Mouse (Mus musculus) hindbrain, embryonic 10.5 days (tissue): ENCODE measurements around the gene Akt2. TPM values are rescaled to one million over a fixed set of nuclear protein-coding genes. Genes with fewer than 3 reads are reported as not detected.

Experiments
- DNase-seq: peaks from one replicate; pipeline ENCODE4 v3.0.0-alpha.2; 2017; ENCODE audit warnings: low spot score
- H3K27ac ChIP-seq: fragments of 300-500 bp; sonication (generic); 2 replicates; pipeline ENCODE4 v1.5.1; 2016; ENCODE audit warnings: mild to moderate bottlenecking, moderate library complexity
- H3K27me3 ChIP-seq: fragments of 300-500 bp; sonication (generic); 2 replicates; pipeline ENCODE4 v1.6.1; 2016; ENCODE audit warnings: mild to moderate bottlenecking; ENCODE audit not compliant: poor library complexity, insufficient read depth, severe bottlenecking
- H3K36me3 ChIP-seq: fragments of 300-500 bp; sonication (generic); 2 replicates; pipeline ENCODE4 v1.6.1; 2016; ENCODE audit warnings: mild to moderate bottlenecking, moderate library complexity
- H3K4me1 ChIP-seq: fragments of 300-500 bp; sonication (generic); replicated peaks from 2 replicates; pipeline ENCODE4 v1.6.1; 2016; ENCODE audit warnings: mild to moderate bottlenecking
- H3K4me3 ChIP-seq: fragments of 300-500 bp; sonication (generic); 2 replicates; pipeline ENCODE4 v1.5.1; 2016; ENCODE audit warnings: mild to moderate bottlenecking, moderate library complexity
- H3K9me3 ChIP-seq: fragments of 300-500 bp; sonication (generic); 2 replicates; pipeline ENCODE4 v1.6.1; 2016; ENCODE audit warnings: mild to moderate bottlenecking, moderate library complexity
- WGBS: fragments of 180-500 bp; shearing (Covaris S2); methylation state at CpG from one replicate; pipeline ENCODE4 v1.1.7; 2016; 5-methylcytosine and 5-hydroxymethylcytosine counted together
- polyA plus RNA-seq: library from polyadenylated mRNA; unstranded; fragments of >200 nt; fragmentation: Nextera tagmentation; extraction: Ambion mirVana; gene quantifications from 2 replicates; pipeline ENCODE4 v1.2.1, GENCODE M21; 2016

The Akt2 gene
- polyA plus RNA-seq, 1 experiment from 2014 or later: 89.0 TPM

GRCm38 (mm10) chr7:27569580-27570224, 21.6 kb upstream of the Akt2 start:
- 91% methylated on average over 5 of the region's 5 CpGs for WGBS
- DNase-seq: no peak
- peaks cover 90% of the 10 kb centered on the region for H3K36me3 ChIP-seq

GRCm38 (mm10) chr7:27572133-27572532, 19.2 kb upstream of the Akt2 start:
- 96% methylated on average over 4 of the region's 4 CpGs for WGBS
- Histone ChIP-seq H3K9me3 (no peaks in the 10 kb centered on the region), H3K36me3 (peaks cover 91% of the 10 kb centered on the region), H3K27me3 (no peaks in the 10 kb centered on the region), H3K27ac (no peak overlapping the region), H3K4me3 (no peak overlapping the region), H3K4me1 (no peaks in the 10 kb centered on the region)
- DNase-seq: no peak

More at GRCm38 (mm10) chr7:27569580-27570224, 21.6 kb upstream of the Akt2 start:
- no peak overlapping the region for H3K27ac ChIP-seq
- H3K4me3 ChIP-seq: no peak overlapping the region
- H3K4me1 ChIP-seq: no peaks in the 10 kb centered on the region
- no peaks in the 10 kb centered on the region for H3K27me3 ChIP-seq
- H3K9me3 ChIP-seq: no peaks in the 10 kb centered on the region

- Histone ChIP-seq H3K36me3 (peaks cover 93% of the 10 kb centered on the region), H3K4me3 (no peak overlapping the region), H3K27ac (no peak overlapping the region), H3K9me3 (no peaks in the 10 kb centered on the region), H3K27me3 (no peaks in the 10 kb centered on the region), H3K4me1 (no peaks in the 10 kb centered on the region)
- no peak for DNase-seq
- 92% methylated on average over 14 of the region's 14 CpGs for WGBS
Observed at GRCm38 (mm10) chr7:27574124-27574880, 17.1 kb upstream of the Akt2 start.

- no peak overlapping the region for H3K4me3 ChIP-seq
- no peaks in the 10 kb centered on the region for H3K27me3 ChIP-seq
- no peaks in the 10 kb centered on the region for H3K4me1 ChIP-seq
- no peaks in the 10 kb centered on the region for H3K9me3 ChIP-seq
- WGBS: 66% methylated on average over 6 of the region's 6 CpGs
- H3K27ac ChIP-seq: no peak overlapping the region
- peak; percentile 29 for DNase-seq
- peaks cover 93% of the 10 kb centered on the region for H3K36me3 ChIP-seq
Observed at GRCm38 (mm10) chr7:27576914-27577313, 14.4 kb upstream of the Akt2 start.

GRCm38 (mm10) chr7:27577589-27577988, 13.8 kb upstream of the Akt2 start:
- DNase-seq: no peak
- Histone ChIP-seq H3K4me1 (no peaks in the 10 kb centered on the region), H3K27ac (no peak overlapping the region), H3K9me3 (no peaks in the 10 kb centered on the region), H3K36me3 (peaks cover 93% of the 10 kb centered on the region), H3K27me3 (no peaks in the 10 kb centered on the region), H3K4me3 (no peak overlapping the region)
- 90% methylated on average over 6 of the region's 6 CpGs for WGBS

- Histone ChIP-seq H3K9me3 (no peaks in the 10 kb centered on the region), H3K36me3 (peaks cover 98% of the 10 kb centered on the region), H3K27me3 (no peaks in the 10 kb centered on the region), H3K4me3 (no peak overlapping the region), H3K27ac (no peak overlapping the region), H3K4me1 (no peaks in the 10 kb centered on the region)
- DNase-seq: no peak
- 82% methylated on average over 7 of the region's 7 CpGs for WGBS
Observed at GRCm38 (mm10) chr7:27578465-27578864, 12.9 kb upstream of the Akt2 start.

GRCm38 (mm10) chr7:27580380-27581174, 10.8 kb upstream of the Akt2 start:
- H3K27me3 ChIP-seq: no peaks in the 10 kb centered on the region
- 91% methylated on average over 14 of the region's 14 CpGs for WGBS
- H3K4me3 ChIP-seq: no peak overlapping the region
- no peak overlapping the region for H3K27ac ChIP-seq
- peaks cover 99% of the 10 kb centered on the region for H3K36me3 ChIP-seq
- H3K4me1 ChIP-seq: no peaks in the 10 kb centered on the region
- DNase-seq: no peak
- no peaks in the 10 kb centered on the region for H3K9me3 ChIP-seq

GRCm38 (mm10) chr7:27586861-27587260, 4.5 kb upstream of the Akt2 start:
- no peak for DNase-seq
- WGBS: 80% methylated on average over 2 of the region's 2 CpGs

GRCm38 (mm10) chr7:27587741-27588140, 3.6 kb upstream of the Akt2 start:
- no peaks in the 10 kb centered on the region for H3K27me3 ChIP-seq
- H3K4me1 ChIP-seq: peaks cover 5% of the 10 kb centered on the region
- no peak overlapping the region for H3K27ac ChIP-seq
- peaks cover 30% of the 10 kb centered on the region for H3K36me3 ChIP-seq
- no peak for DNase-seq
- 89% methylated on average over 2 of the region's 2 CpGs for WGBS
- no peak overlapping the region for H3K4me3 ChIP-seq
- H3K9me3 ChIP-seq: no peaks in the 10 kb centered on the region

More at GRCm38 (mm10) chr7:27586861-27587260, 4.5 kb upstream of the Akt2 start:
- Histone ChIP-seq H3K36me3 (peaks cover 39% of the 10 kb centered on the region), H3K9me3 (no peaks in the 10 kb centered on the region), H3K27me3 (no peaks in the 10 kb centered on the region), H3K4me1 (no peaks in the 10 kb centered on the region), H3K27ac (no peak overlapping the region), H3K4me3 (no peak overlapping the region)

GRCm38 (mm10) chr7:27590088-27590487, 1.3 kb upstream of the Akt2 start:
- Histone ChIP-seq H3K27ac (no peak overlapping the region), H3K27me3 (no peaks in the 10 kb centered on the region), H3K4me1 (peaks cover 21% of the 10 kb centered on the region), H3K36me3 (peaks cover 17% of the 10 kb centered on the region), H3K9me3 (no peaks in the 10 kb centered on the region), H3K4me3 (no peak overlapping the region)
- 93% methylated on average over 4 of the region's 4 CpGs for WGBS
- DNase-seq: no peak

GRCm38 (mm10) chr7:27590566-27591213, 662 bp upstream of the Akt2 start:
- peaks cover 12% of the 10 kb centered on the region for H3K36me3 ChIP-seq
- WGBS: 54% methylated on average over 4 of the region's 4 CpGs

GRCm38 (mm10) chr7:27592217-27592929, 1.0 kb downstream of the Akt2 start:
- H3K4me3 ChIP-seq: peak overlapping the region; percentile 85
- H3K27me3 ChIP-seq: no peaks in the 10 kb centered on the region
- 4% methylated on average over 17 of the region's 17 CpGs for WGBS
- no peak for DNase-seq
- H3K27ac ChIP-seq: peak overlapping the region; percentile 98
- no peaks in the 10 kb centered on the region for H3K9me3 ChIP-seq
- H3K36me3 ChIP-seq: peaks cover 16% of the 10 kb centered on the region
- peaks cover 42% of the 10 kb centered on the region for H3K4me1 ChIP-seq

More at GRCm38 (mm10) chr7:27590566-27591213, 662 bp upstream of the Akt2 start:
- Histone ChIP-seq H3K4me3 (peak overlapping the region; percentile 85), H3K4me1 (peaks cover 25% of the 10 kb centered on the region), H3K9me3 (no peaks in the 10 kb centered on the region), H3K27ac (peak overlapping the region; percentile 98), H3K27me3 (no peaks in the 10 kb centered on the region)
- DNase-seq: no peak
